Mouse (Mus musculus) neural tube, embryonic 15.5 days (tissue): ENCODE results near the gene Apoe. TPM values are rescaled to one million over a fixed set of nuclear protein-coding genes. Genes with fewer than 3 reads are reported as not detected.

ENCODE experiments used
- ATAC-seq: fragments of 200-750 bp; cut with Nextera tagmentation; 2 replicates; pipeline ENCODE4 v1.8.0; 2017; ENCODE audit warnings: mild to moderate bottlenecking, moderate TSS enrichment, moderate library complexity; ENCODE audit not compliant: low FRiP score
- H3K27ac ChIP-seq: fragments of 300-500 bp; sonication (generic); replicated peaks from 2 replicates; pipeline ENCODE4 v1.5.1; 2015; ENCODE audit warnings: mild to moderate bottlenecking, inconsistent platforms
- H3K27me3 ChIP-seq: fragments of 300-500 bp; sonication (generic); replicated peaks from 2 replicates; pipeline ENCODE4 v1.6.1; 2015; ENCODE audit warnings: inconsistent platforms
- H3K36me3 ChIP-seq: fragments of 300-500 bp; sonication (generic); 2 replicates; pipeline ENCODE4 v1.6.1; 2015; ENCODE audit warnings: inconsistent platforms
- H3K4me1 ChIP-seq: fragments of 300-500 bp; sonication (generic); 2 replicates; pipeline ENCODE4 v1.6.1; 2015; ENCODE audit warnings: inconsistent platforms
- H3K4me2 ChIP-seq: fragments of 300-500 bp; sonication (generic); 2 replicates; pipeline ENCODE4 v1.6.1; 2015; ENCODE audit warnings: inconsistent platforms, mild to moderate bottlenecking, moderate library complexity
- H3K4me3 ChIP-seq: fragments of 300-500 bp; sonication (generic); replicated peaks from 2 replicates; pipeline ENCODE4 v1.5.1; 2015; ENCODE audit warnings: mild to moderate bottlenecking, inconsistent platforms
- H3K9ac ChIP-seq: fragments of 300-500 bp; sonication (generic); replicated peaks from 2 replicates; pipeline ENCODE4 v1.6.1; 2015; ENCODE audit warnings: mild to moderate bottlenecking, inconsistent platforms
- H3K9me3 ChIP-seq: fragments of 300-500 bp; sonication (generic); replicated peaks from 2 replicates; pipeline ENCODE4 v1.6.1; 2016; ENCODE audit warnings: inconsistent platforms
- WGBS: fragments of 180-500 bp; shearing (Covaris S2); methylation state at CpG from one replicate; pipeline ENCODE4 v1.1.7; 2015; ENCODE audit warnings: mixed read lengths; 5-methylcytosine and 5-hydroxymethylcytosine counted together
- polyA plus RNA-seq: library from polyadenylated mRNA; unstranded; fragments of >200 nt; fragmentation: Nextera tagmentation; extraction: Ambion mirVana; gene quantifications from 2 replicates; pipeline ENCODE4 v1.2.1, GENCODE M21; 2015

Apoe gene
- polyA plus RNA-seq: 643 and 683 TPM in 2 replicates

DNA sequence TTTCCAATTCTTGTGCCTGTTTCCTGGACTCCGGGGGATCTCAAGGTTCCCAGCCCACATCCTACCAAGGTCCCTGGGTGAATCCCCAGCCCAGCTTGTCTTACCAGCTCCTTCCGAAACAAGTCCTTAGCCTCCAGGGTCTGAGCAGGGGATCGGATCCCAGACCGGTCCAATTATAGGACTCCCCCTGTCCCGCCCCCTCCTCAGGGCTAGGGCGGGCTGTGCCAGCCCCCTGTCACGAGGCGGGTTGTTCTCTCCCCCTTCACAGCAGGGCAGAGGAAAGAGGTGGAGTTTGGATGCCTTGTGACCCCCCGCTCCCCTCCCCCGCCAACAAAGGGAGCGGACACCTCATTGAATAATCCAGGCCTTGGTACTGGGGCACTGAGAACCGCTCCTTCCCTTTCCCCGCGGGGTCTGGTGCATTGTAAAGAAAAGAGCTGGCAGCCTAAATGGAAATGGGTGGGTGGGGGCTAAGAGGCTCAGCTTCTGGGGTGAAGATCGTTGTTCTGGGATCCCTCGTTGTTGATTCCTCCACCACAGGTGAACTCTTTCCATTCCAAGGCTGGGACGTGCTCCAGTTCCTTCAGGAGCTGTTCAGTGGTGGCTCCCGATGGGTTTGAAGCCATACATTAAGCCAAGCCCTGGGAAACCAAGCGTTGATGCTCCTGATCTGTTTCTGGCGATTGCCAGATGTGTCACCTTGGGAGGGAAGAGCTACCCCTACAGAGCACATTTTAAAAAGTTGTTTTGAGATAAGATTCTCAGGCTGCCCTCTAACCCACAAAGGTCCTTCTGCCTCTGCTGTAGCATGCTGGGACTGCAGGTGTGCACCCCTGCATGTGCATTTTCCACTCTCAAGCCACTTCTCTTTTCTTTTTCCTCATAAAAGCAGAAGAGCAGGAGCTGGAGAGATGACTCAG lies at the start of gene Apoe:
Apoe (minus strand) TSS at position 282 of the 920 bp plus-strand sequence.
- Histone ChIP-seq H3K4me2 (peak within 1 kb of the TSS; percentile 60), H3K36me3 (peaks cover 14% of the 10 kb centered on the region; the same call in 1 of the 2 replicates), H3K4me1 (peaks cover 30% of the 10 kb centered on the region), H3K9me3 (no peaks in the 10 kb centered on the region), H3K4me3 (peak within 1 kb of the TSS; percentile 29), H3K27me3 (no peaks in the 10 kb centered on the region), H3K9ac (peak within 1 kb of the TSS; percentile 38), H3K27ac (peak within 1 kb of the TSS; percentile 71)
- ATAC-seq: peak; percentile 62
- WGBS: under 1% methylated on average over 20 of the region's 20 CpGs

- H3K4me3 ChIP-seq: peak overlapping the region; percentile 85
- H3K4me1 ChIP-seq: peaks cover 49% of the 10 kb centered on the region
- no peaks in the 10 kb centered on the region for H3K27me3 ChIP-seq
- 6% methylated on average over 25 of the region's 25 CpGs for WGBS
- H3K4me2 ChIP-seq: peak overlapping the region; percentile 85
- H3K9me3 ChIP-seq: no peaks in the 10 kb centered on the region
- H3K27ac ChIP-seq: no peak overlapping the region
- peak overlapping the region; percentile 95 for H3K9ac ChIP-seq
- peaks cover 7% of the 10 kb centered on the region; the same call in 1 of the 2 replicates for H3K36me3 ChIP-seq
- no peak for ATAC-seq
Observed at GRCm38 (mm10) chr7:19747420-19748218, 48.6 kb upstream of the Apoe start.

DNA sequence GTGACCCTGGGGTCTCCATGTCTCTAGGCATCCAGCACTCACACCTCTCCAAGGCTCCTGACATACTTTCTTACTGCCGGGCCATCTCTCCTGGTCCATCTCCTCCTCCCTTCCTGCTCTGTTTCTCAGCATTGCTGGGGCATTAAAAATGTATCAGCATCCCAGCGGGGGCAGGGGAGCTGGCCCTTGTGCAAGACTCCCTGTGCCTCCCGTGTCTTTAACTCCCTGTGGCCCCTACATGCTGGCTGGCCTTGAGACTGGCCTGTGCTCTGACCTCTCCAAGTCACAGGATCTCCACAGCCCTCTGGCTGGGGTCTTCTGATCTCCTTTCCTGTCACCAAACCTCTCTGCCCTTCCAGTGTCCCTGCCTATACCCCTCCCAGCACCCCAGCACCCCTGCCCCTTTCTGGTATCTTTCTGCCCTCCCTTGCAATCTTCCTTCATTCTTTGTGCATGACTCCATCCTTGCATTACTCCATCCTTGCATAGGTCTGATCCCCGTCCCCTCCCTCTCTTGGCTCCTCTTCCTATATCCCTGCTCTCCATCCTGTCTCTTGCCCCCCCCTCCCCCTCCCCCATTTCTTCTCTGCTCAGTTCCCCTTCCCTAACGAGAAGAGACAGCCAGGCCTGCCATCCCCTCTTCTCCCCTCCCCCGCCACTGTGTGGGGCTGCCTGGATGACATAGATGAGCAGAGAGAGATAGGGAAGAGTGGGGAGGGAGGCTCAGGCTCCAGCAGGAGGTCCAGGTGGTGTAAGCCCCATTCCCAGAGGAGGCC lies 47.6 kb upstream of the Apoe start:
- ATAC-seq: no peak
- peak overlapping the region; percentile 85 for H3K4me3 ChIP-seq
- H3K4me1 ChIP-seq: peaks cover 52% of the 10 kb centered on the region
- 0 out of 2 replicates have a peak overlapping the region, but pooled peaks have one; percentile 37 for H3K27ac ChIP-seq
- WGBS: 36% methylated on average over 6 of the region's 6 CpGs
- H3K9ac ChIP-seq: 0 out of 2 replicates have a peak overlapping the region, but pooled peaks have one; percentile 18
- H3K9me3 ChIP-seq: no peaks in the 10 kb centered on the region
- H3K4me2 ChIP-seq: peak overlapping the region; percentile 85
- no peaks in the 10 kb centered on the region for H3K27me3 ChIP-seq
- peaks cover 7% of the 10 kb centered on the region; the same call in 1 of the 2 replicates for H3K36me3 ChIP-seq

DNA sequence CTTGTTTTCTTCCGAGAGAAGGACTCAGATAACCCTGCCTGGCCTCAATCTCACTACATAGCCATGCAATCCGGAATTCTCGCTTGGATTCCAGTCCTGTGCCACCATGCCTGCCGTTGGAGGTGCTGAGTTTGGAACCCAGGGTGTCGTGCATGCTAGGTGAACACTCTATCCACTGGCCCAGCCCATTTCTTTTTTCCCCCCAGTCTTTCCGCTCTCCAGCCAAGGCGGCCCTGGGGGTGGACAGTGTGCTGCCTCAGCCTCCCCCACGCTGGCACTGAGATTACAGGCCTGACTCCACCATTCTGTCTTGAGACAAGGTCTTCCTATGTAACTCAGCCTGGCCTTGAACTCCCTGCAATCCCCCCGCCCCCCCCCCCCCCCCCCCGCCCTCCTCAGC lies 47.0 kb upstream of the Apoe start:
- peaks cover 55% of the 10 kb centered on the region for H3K4me1 ChIP-seq
- no peaks in the 10 kb centered on the region for H3K9me3 ChIP-seq
- H3K9ac ChIP-seq: no peak overlapping the region
- H3K36me3 ChIP-seq: peaks cover 7% of the 10 kb centered on the region; the same call in 1 of the 2 replicates
- ATAC-seq: no peak
- no peaks in the 10 kb centered on the region for H3K27me3 ChIP-seq
- 81% methylated on average over 9 of the region's 10 CpGs for WGBS
- H3K4me2 ChIP-seq: no peak overlapping the region
- H3K27ac ChIP-seq: no peak overlapping the region
- H3K4me3 ChIP-seq: no peak overlapping the region

DNA sequence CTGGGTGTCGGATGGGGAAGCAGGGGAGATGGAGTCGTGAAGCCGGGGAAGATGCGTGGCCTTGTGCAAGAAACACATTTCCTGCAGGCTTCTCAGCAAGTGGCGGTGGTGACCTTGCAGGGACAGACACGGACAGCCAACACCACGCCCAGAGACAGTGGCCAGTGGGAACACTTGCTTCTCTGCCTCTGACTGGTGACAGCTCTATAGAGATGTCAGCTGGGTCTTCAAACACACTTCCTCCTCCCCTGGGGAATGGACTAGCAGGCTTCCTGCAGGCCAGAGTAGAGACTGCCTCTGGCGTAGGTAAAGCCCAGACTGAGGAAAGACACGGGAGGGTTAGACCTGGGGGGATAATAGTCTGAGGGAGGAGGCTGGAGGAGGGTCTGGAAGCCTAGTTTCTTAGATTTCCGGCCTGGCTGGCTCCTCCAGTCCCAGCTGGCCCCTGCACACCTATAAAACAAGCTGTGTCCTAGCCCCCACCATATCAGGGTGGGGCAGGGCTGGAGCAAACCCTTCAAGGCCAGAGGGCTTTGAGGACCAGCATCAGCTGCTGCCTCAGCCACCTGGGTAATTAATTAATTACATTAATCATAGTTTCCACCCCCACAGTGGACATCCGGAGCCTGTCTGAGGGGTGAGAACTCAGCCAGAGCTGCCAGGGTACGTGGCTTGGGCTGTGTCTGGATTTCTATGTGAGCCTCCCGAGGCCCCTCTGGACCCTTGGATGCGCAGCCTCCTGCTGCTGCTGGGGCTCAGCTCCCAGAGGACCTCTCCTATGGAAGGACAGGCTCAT lies 45.8 kb upstream of the Apoe start:
- WGBS: 68% methylated on average over 14 of the region's 14 CpGs
- no peak overlapping the region for H3K4me3 ChIP-seq
- peaks cover 16% of the 10 kb centered on the region for H3K36me3 ChIP-seq
- H3K27ac ChIP-seq: no peak overlapping the region
- H3K9me3 ChIP-seq: no peaks in the 10 kb centered on the region
- H3K9ac ChIP-seq: 0 out of 2 replicates have a peak overlapping the region, but pooled peaks have one; percentile 3
- no peak overlapping the region for H3K4me2 ChIP-seq
- no peak for ATAC-seq
- no peaks in the 10 kb centered on the region for H3K27me3 ChIP-seq
- H3K4me1 ChIP-seq: peaks cover 48% of the 10 kb centered on the region

- no peak overlapping the region for H3K27ac ChIP-seq
Observed at GRCm38 (mm10) chr7:19743791-19744190, 44.8 kb upstream of the Apoe start.

DNA sequence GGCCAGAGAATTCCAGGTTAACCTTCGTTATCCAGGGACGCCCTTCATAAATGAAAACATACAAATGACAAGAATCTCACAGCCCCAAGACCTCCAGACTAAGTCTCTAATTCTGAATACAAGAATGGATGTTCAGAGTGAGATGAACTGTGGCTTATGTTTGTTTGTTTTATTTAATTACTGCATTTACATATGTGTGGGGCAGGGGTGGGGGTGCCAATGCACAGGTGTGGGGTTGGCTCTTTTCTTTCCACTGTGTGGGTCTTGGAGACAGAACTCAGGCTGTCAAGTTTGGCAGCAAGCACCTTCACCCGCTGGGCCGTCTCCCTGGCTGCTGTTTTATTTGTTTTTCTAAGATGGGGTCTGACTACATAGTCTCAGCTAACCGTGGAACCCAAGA lies 43.5 kb upstream of the Apoe start:
- 44% methylated on average over 5 of the region's 5 CpGs for WGBS

More at GRCm38 (mm10) chr7:19743791-19744190, 44.8 kb upstream of the Apoe start:
- Histone ChIP-seq H3K4me2 (no peak overlapping the region), H3K27me3 (no peaks in the 10 kb centered on the region), H3K9me3 (no peaks in the 10 kb centered on the region), H3K4me1 (peaks cover 47% of the 10 kb centered on the region), H3K9ac (no peak overlapping the region), H3K4me3 (no peak overlapping the region), H3K36me3 (peaks cover 17% of the 10 kb centered on the region)
- no peak for ATAC-seq
- 90% methylated on average over 6 of the region's 6 CpGs for WGBS

DNA sequence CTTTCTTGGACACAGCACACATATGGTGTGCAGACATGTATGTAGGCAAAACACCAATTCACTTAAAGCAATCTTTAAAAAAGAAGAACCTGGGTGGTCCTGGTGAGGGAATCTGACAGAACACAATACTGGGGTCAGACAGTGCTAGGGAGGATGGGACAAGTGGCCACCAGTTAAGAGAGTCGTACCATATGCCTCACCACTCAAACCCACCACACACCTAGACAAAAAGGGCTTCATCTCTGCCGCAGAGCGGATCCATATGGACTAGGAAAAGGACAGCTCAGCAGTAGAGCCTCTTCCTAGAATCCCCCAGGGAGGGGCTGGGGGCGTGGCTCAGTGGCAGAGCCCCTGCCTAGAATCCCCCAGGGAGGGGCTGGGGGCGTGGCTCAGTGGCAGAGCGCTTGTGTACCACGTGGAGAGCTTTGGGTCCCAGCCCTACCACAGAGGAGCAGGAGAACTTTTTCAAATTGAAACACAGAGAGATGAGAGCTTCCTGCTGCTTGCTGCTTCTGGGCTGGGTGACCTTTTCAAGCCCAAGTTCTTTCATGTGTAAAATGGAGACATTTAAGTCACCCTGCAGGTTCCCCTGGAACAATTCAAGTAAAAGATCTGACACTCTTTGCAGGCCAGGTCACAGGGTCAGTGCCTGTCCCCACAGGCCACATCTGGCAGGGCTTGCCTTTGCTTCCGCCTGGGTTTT lies 42.5 kb upstream of the Apoe start:
- Histone ChIP-seq H3K9ac (no peak overlapping the region), H3K27ac (no peak overlapping the region), H3K4me1 (peaks cover 24% of the 10 kb centered on the region), H3K27me3 (no peaks in the 10 kb centered on the region), H3K36me3 (peaks cover 34% of the 10 kb centered on the region), H3K9me3 (no peaks in the 10 kb centered on the region), H3K4me2 (no peak overlapping the region), H3K4me3 (no peak overlapping the region)
- ATAC-seq: no peak
- 11% methylated on average over 8 of the region's 8 CpGs for WGBS

More for the DNA sequence above, 43.5 kb upstream of the Apoe start:
- H3K4me2 ChIP-seq: no peak overlapping the region
- H3K4me3 ChIP-seq: no peak overlapping the region
- ATAC-seq: no peak
- no peaks in the 10 kb centered on the region for H3K9me3 ChIP-seq
- no peaks in the 10 kb centered on the region for H3K27me3 ChIP-seq
- peaks cover 25% of the 10 kb centered on the region for H3K36me3 ChIP-seq
- H3K9ac ChIP-seq: no peak overlapping the region
- no peak overlapping the region for H3K27ac ChIP-seq
- H3K4me1 ChIP-seq: peaks cover 34% of the 10 kb centered on the region

DNA sequence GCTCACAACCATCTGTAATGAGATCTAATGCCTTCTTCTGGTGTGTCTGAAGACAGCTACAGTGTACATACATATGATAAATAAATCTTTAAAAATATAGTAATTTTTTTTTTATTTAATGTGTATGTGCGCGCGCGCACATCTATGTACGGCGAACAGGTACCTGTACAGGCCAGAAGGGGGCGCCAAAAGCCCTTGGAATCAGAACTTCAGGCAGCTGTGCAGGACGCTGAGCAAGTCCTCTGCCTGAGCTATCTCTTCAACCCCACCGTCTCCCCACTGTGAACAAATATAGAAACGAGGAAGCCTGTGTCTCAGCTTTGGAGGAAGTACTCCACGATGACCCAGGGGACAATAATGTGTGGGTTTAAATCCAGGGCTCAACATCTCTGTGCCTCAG lies 41.3 kb upstream of the Apoe start:
- no peak overlapping the region for H3K9ac ChIP-seq
- no peak for ATAC-seq
- no peak overlapping the region for H3K4me3 ChIP-seq
- peaks cover 38% of the 10 kb centered on the region for H3K36me3 ChIP-seq
- WGBS: 93% methylated on average over 11 of the region's 11 CpGs
- no peaks in the 10 kb centered on the region for H3K27me3 ChIP-seq
- peaks cover 16% of the 10 kb centered on the region for H3K4me1 ChIP-seq
- no peak overlapping the region for H3K27ac ChIP-seq
- H3K9me3 ChIP-seq: no peaks in the 10 kb centered on the region
- no peak overlapping the region for H3K4me2 ChIP-seq

DNA sequence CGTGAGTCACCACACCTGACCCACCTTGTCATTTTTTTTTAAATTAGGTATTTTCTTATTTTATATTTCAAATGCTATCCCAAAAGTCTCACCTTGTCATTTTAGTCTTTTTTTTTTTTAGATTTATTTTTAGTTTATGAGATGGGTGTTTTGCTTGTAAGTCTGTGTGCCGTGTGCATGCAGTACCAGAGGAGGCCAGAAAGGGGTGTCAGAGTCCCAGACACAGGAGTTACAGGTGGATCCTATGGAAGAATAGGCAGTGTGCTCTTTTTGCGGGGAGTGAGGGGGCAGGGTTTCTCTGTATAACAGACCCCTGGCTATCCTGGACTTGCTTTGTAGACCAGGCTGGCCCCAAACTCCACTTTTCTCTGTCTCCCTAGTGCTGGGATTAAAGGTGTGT lies 39.8 kb upstream of the Apoe start:
- no peak for ATAC-seq
- H3K9me3 ChIP-seq: no peaks in the 10 kb centered on the region
- peaks cover 50% of the 10 kb centered on the region for H3K36me3 ChIP-seq
- H3K4me1 ChIP-seq: peaks cover 6% of the 10 kb centered on the region; the same call in 1 of the 2 replicates
- H3K4me2 ChIP-seq: no peak overlapping the region
- no peaks in the 10 kb centered on the region for H3K27me3 ChIP-seq
- no peak overlapping the region for H3K4me3 ChIP-seq
- no peak overlapping the region for H3K9ac ChIP-seq
- no peak overlapping the region for H3K27ac ChIP-seq
- 95% methylated on average over 3 of the region's 3 CpGs for WGBS
